Mouse (Mus musculus): ENCODE results near the gene Tpsab1. TPM values are rescaled to one million over a fixed set of nuclear protein-coding genes. Genes with fewer than 3 reads are reported as not detected.

The Tpsab1 gene
- total RNA-seq, 2 experiments from 2014 or later: 7.2 to 8.4 TPM

Other genes starting within 250 kb of the Tpsab1 start
- 10 to 100 TPM; 13.0 to 16.1 TPM for gene Telo2, start 229.6 kb downstream of the Tpsab1 start, total RNA-seq (2021)
- 1 to 10 TPM; 7.3 to 8.7 TPM for gene Ptx4, start 224.8 kb downstream of the Tpsab1 start, total RNA-seq (2021)
- 10 to 100 TPM; 14.0 to 20.0 TPM for gene Clcn7, start 212.2 kb downstream of the Tpsab1 start, total RNA-seq (2021)
- under 1 TPM; 0.09 TPM for gene Ccdc154, start 183.1 kb downstream of the Tpsab1 start, total RNA-seq (2021)
- gene Gm38655, start 170.1 kb downstream of the Tpsab1 start, total RNA-seq (2021): not detected
- 10 to 100 TPM; 12.3 to 12.4 TPM for gene BC003965, start 161.0 kb downstream of the Tpsab1 start, total RNA-seq (2021)
- gene Unkl, start 157.2 kb downstream of the Tpsab1 start, total RNA-seq (2021): 1 to 10 TPM; 6.8 to 8.0 TPM
- gene Gnptg, start 105.4 kb downstream of the Tpsab1 start, total RNA-seq (2021): 10 to 100 TPM; 13.1 to 13.5 TPM
- 10 to 100 TPM; 21.0 to 21.3 TPM for gene Tsr3, start 105.4 kb downstream of the Tpsab1 start, total RNA-seq (2021)
- gene Baiap3, start 89.2 kb downstream of the Tpsab1 start, total RNA-seq (2021): under 1 TPM; 0.26 to 0.59 TPM
- gene Ube2i, start 70.9 kb downstream of the Tpsab1 start, total RNA-seq (2021): 100 to 1,000 TPM; 113 to 136 TPM
- gene Prss34, start 47.2 kb downstream of the Tpsab1 start, total RNA-seq (2021): 1 to 10 TPM; 5.0 to 5.2 TPM
- gene Prss28, start 36.9 kb downstream of the Tpsab1 start, total RNA-seq (2021): not detected
- not detected for gene Prss29, start 26.9 kb downstream of the Tpsab1 start, total RNA-seq (2021)
- 10 to 100 TPM; 21.3 to 26.2 TPM for gene Tpsb2, start 20.7 kb upstream of the Tpsab1 start, total RNA-seq (2021)
- not detected for gene Tpsg1, start 23.7 kb upstream of the Tpsab1 start, total RNA-seq (2021)
- 1 to 10 TPM; 3.2 to 7.0 TPM for gene Cacna1h, start 88.2 kb upstream of the Tpsab1 start, total RNA-seq (2021)
- not detected for gene Tekt4, start 109.1 kb upstream of the Tpsab1 start, total RNA-seq (2021)
- not detected for gene Sstr5, start 151.7 kb upstream of the Tpsab1 start, total RNA-seq (2021)
- gene Sox8, start 225.1 kb upstream of the Tpsab1 start, total RNA-seq (2021): 10 to 100 TPM; 15.2 to 20.2 TPM
- gene Lmf1, start 233.5 kb upstream of the Tpsab1 start, total RNA-seq (2021): 10 to 100 TPM; 11.5 to 14.5 TPM

Measured in gastrocnemius, postnatal 10 days (tissue).